Mouse (Mus musculus) CH12.LX (cell line): ENCODE data around the gene Tox2. TPM values are rescaled to one million over a fixed set of nuclear protein-coding genes. Genes with fewer than 3 reads are reported as not detected.

Experiments used
- DNase-seq: peaks from one replicate; pipeline ENCODE4 v3.0.0-alpha.2; 2013; ENCODE audit errors: extremely low read depth
- H3K27ac ChIP-seq: 2 replicates; pipeline ENCODE4 v1.5.1; 2012; ENCODE audit warnings: low read depth, mild to moderate bottlenecking, control low read depth, moderate library complexity; ENCODE audit not compliant: insufficient read depth
- H3K27me3 ChIP-seq: replicated peaks from 2 replicates; pipeline ENCODE3; 2012; ENCODE audit warnings: inconsistent platforms
- H3K36me3 ChIP-seq, 2 experiments: replicated peaks in 1 of 2; 2 replicates each; pipeline versions ENCODE3 to v1.6.1; 2012; ENCODE audit warnings: inconsistent platforms in 1 of 2, low read length in 1 of 2, mild to moderate bottlenecking in 1 of 2, mixed read lengths in 1 of 2, moderate library complexity in 1 of 2; ENCODE audit not compliant: control insufficient read depth in 1 of 2, insufficient read depth in 1 of 2
- H3K4me1 ChIP-seq, 2 experiments: 2 replicates each; pipeline ENCODE4 v1.6.1; 2012; ENCODE audit warnings: inconsistent platforms in 1 of 2, moderate library complexity in 1 of 2; ENCODE audit not compliant: insufficient read depth in 2 of 2, control insufficient read depth in 1 of 2
- H3K4me2 ChIP-seq: 2 replicates; pipeline ENCODE4 v1.6.1; 2012; ENCODE audit warnings: low read depth, mild to moderate bottlenecking, control low read depth; ENCODE audit not compliant: poor library complexity, insufficient read depth, severe bottlenecking
- H3K4me3 ChIP-seq, 3 experiments: fragments of 150-350 bp in 1 of 3; sonication (generic) in 1 of 3; replicated peaks in 1 of 3; 2 replicates each; pipeline versions ENCODE3 to v1.5.1; 2011 to 2012; ENCODE audit warnings: low read depth in 2 of 3, low read length in 2 of 3, mild to moderate bottlenecking in 2 of 3, moderate library complexity in 2 of 3, control low read depth in 1 of 3, improper control_type of control experiment in 1 of 3, inconsistent platforms in 1 of 3, mixed read lengths in 1 of 3; ENCODE audit not compliant: poor library complexity in 1 of 3
- H3K79me2 ChIP-seq: replicated peaks from 2 replicates; pipeline ENCODE4 v1.6.1; 2012; ENCODE audit warnings: mild to moderate bottlenecking, moderate library complexity; ENCODE audit not compliant: control insufficient read depth, poor library complexity, insufficient read depth, severe bottlenecking; ENCODE audit errors: extremely low read depth
- H3K9ac ChIP-seq: 2 replicates; pipeline ENCODE4 v1.6.1; 2012; ENCODE audit warnings: low read depth, mild to moderate bottlenecking, control low read depth, moderate library complexity; ENCODE audit not compliant: insufficient read depth
- H3K9me3 ChIP-seq: replicated peaks from 2 replicates; pipeline ENCODE3; 2012; ENCODE audit warnings: low read length, inconsistent platforms, mixed read lengths
- BHLHE40 ChIP-seq: IDR thresholded peaks from 2 replicates; pipeline ENCODE4 v1.6.1; 2011; ENCODE audit warnings: mild to moderate bottlenecking, low read depth, low read length, improper control_type of control experiment
- CTCF ChIP-seq, 2 experiments: IDR thresholded peaks in 1 of 2; conservative IDR thresholded peaks in 1 of 2; 2 replicates each; pipeline ENCODE4 v1.5.1; 2011 to 2012; ENCODE audit warnings: low read depth in 2 of 2, low read length in 2 of 2, improper control_type of control experiment in 1 of 2, inconsistent platforms in 1 of 2, mild to moderate bottlenecking in 1 of 2, moderate library complexity in 1 of 2
- ETS1 ChIP-seq: conservative IDR thresholded peaks from 2 replicates; pipeline ENCODE4 v1.6.1; 2012; ENCODE audit warnings: low read depth, mild to moderate bottlenecking, inconsistent platforms, low read length, improper control_type of control experiment, moderate library complexity
- HCFC1 ChIP-seq: IDR thresholded peaks from 2 replicates; pipeline ENCODE4 v1.6.1; 2012; ENCODE audit warnings: low read depth, mild to moderate bottlenecking, inconsistent platforms, low read length, improper control_type of control experiment
- IRF4 ChIP-seq: IDR thresholded peaks from 2 replicates; pipeline ENCODE4 v1.6.1; 2014; ENCODE audit warnings: low read depth, mild to moderate bottlenecking, inconsistent platforms, low read length, improper control_type of control experiment
- JUND ChIP-seq: conservative IDR thresholded peaks from 2 replicates; pipeline ENCODE4 v1.6.1; 2011; ENCODE audit warnings: low read depth, low read length, improper control_type of control experiment
- KAT2A ChIP-seq: IDR thresholded peaks from 2 replicates; pipeline ENCODE4 v1.6.1; 2012; ENCODE audit warnings: low read length, improper control_type of control experiment, inconsistent platforms; ENCODE audit not compliant: insufficient replicate concordance
- MAX ChIP-seq: IDR thresholded peaks from 2 replicates; pipeline ENCODE4 v1.6.1; 2011; ENCODE audit warnings: low read length, improper control_type of control experiment
- MEF2A ChIP-seq: IDR thresholded peaks from 2 replicates; pipeline ENCODE4 v1.6.1; 2014; ENCODE audit warnings: low read depth, mild to moderate bottlenecking, inconsistent platforms, low read length, improper control_type of control experiment, borderline replicate concordance
- MXI1 ChIP-seq: IDR thresholded peaks from 2 replicates; pipeline ENCODE4 v1.6.1; 2011; ENCODE audit warnings: mild to moderate bottlenecking, low read depth, low read length, improper control_type of control experiment
- MYC ChIP-seq: IDR thresholded peaks from 2 replicates; pipeline ENCODE4 v1.6.1; 2011; ENCODE audit warnings: low read depth, mild to moderate bottlenecking, improper control_type of control experiment, low read length
- NELFE ChIP-seq: IDR thresholded peaks from 2 replicates; pipeline ENCODE4 v1.6.1; 2011; ENCODE audit warnings: low read depth, low read length, improper control_type of control experiment
- NRF1 ChIP-seq: IDR thresholded peaks from 2 replicates; pipeline ENCODE4 v1.6.1; 2014; ENCODE audit warnings: low read depth, mild to moderate bottlenecking, inconsistent platforms, low read length, improper control_type of control experiment, moderate library complexity
- PAX5 ChIP-seq: IDR thresholded peaks from 2 replicates; pipeline ENCODE4 v1.6.1; 2012; ENCODE audit warnings: low read length, inconsistent platforms, mixed read lengths
- POLR2A ChIP-seq: IDR thresholded peaks from 2 replicates; pipeline ENCODE4 v1.6.1; 2011; ENCODE audit warnings: low read depth, mild to moderate bottlenecking, improper control_type of control experiment, low read length
- POLR2AphosphoS2 ChIP-seq: IDR thresholded peaks from 2 replicates; pipeline ENCODE4 v1.6.1; 2011; ENCODE audit warnings: low read depth, low read length, improper control_type of control experiment
- RCOR1 ChIP-seq: conservative IDR thresholded peaks from 2 replicates; pipeline ENCODE4 v1.6.1; 2012; ENCODE audit warnings: low read depth, mild to moderate bottlenecking, inconsistent platforms, low read length, improper control_type of control experiment
- SIN3A ChIP-seq: IDR thresholded peaks from 2 replicates; pipeline ENCODE4 v1.6.1; 2012; ENCODE audit warnings: low read length, improper control_type of control experiment, inconsistent platforms
- TCF12 ChIP-seq: IDR thresholded peaks from 2 replicates; pipeline ENCODE4 v1.6.1; 2014; ENCODE audit warnings: low read depth, mild to moderate bottlenecking, inconsistent platforms, low read length, improper control_type of control experiment
- UBTF ChIP-seq: IDR thresholded peaks from 2 replicates; pipeline ENCODE4 v1.6.1; 2012; ENCODE audit warnings: low read depth, mild to moderate bottlenecking, inconsistent platforms, low read length, improper control_type of control experiment, moderate library complexity
- USF1 ChIP-seq: IDR thresholded peaks from 2 replicates; pipeline ENCODE4 v1.6.1; 2014; ENCODE audit warnings: low read depth, mild to moderate bottlenecking, inconsistent platforms, low read length, improper control_type of control experiment
- ZC3H11A ChIP-seq: IDR thresholded peaks from 2 replicates; pipeline ENCODE4 v1.6.1; 2012; ENCODE audit warnings: low read depth, mild to moderate bottlenecking, inconsistent platforms, low read length, improper control_type of control experiment
- ZMIZ1 ChIP-seq: IDR thresholded peaks from 2 replicates; pipeline ENCODE4 v1.6.1; 2012; ENCODE audit warnings: low read depth, mild to moderate bottlenecking, inconsistent platforms, low read length, improper control_type of control experiment
- dilution Hi-C: fragments of 300-500 bp; cut with MboI; formaldehyde crosslinking; loops from 2 replicates; pipeline ENCODE4 v1.14.3; 2020; ENCODE audit warnings: low sequenced_read_pairs; ENCODE audit not compliant: extremely low pct_unique_long_range_greater_than_20kb, extremely low pct_ligation_motif_present
- in situ Hi-C: fragments of 300-500 bp; cut with MboI; formaldehyde crosslinking; loops from 3 replicates; pipeline ENCODE4 v1.14.3; 2019; ENCODE audit warnings: low sequenced_read_pairs, low pct_ligation_motif_present, low pct_unique_long_range_greater_than_20kb, mixed read lengths
- polyA plus RNA-seq: library from polyadenylated mRNA; unstranded; fragments of >175 nt; gene quantifications from 2 replicates; pipeline ENCODE4 v1.2.1, GENCODE M21; 2012; ENCODE audit warnings: low read depth; ENCODE audit not compliant: insufficient read length
- total RNA-seq, 2 experiments: library from RNA; depleted of rRNA; stranded (reverse); fragments of 300-350 nt in 1 of 2; fragments of >200 nt in 1 of 2; gene quantifications; 2 replicates each; pipeline ENCODE4 v1.2.3; 2012 to 2014

Tox2 gene
- total and polyA plus RNA-seq, 3 experiments, result not detected

GRCm38 (mm10) chr2:163347517-163348184, 144.7 kb downstream of the Tox2 start:
- dilution Hi-C loops, result no loop called here
- in situ Hi-C loops, result no loop called here

GRCm38 (mm10) chr2:163348677-163349076, 145.8 kb downstream of the Tox2 start:
- in situ Hi-C loops (no loop called here), dilution Hi-C loops (no loop called here)
- Histone ChIP-seq H3K79me2 (no peaks in the 10 kb centered on the region), H3K4me1 (no peaks in the 10 kb centered on the region), H3K9me3 (peaks cover 6% of the 10 kb centered on the region), H3K4me2 (no peak overlapping the region), H3K27ac (no peak overlapping the region), H3K27me3 (peaks cover 89% of the 10 kb centered on the region), H3K9ac (no peak overlapping the region), H3K36me3 (no peaks in the 10 kb centered on the region), H3K4me3 (no peak overlapping the region)
- TF ChIP-seq ETS1 (no peak), MEF2A (no peak), PAX5 (no peak), POLR2AphosphoS2 (no peak), NELFE (no peak)
- no peak for DNase-seq

More at GRCm38 (mm10) chr2:163347517-163348184, 144.7 kb downstream of the Tox2 start:
- Histone ChIP-seq H3K27me3 (peaks cover 86% of the 10 kb centered on the region), H3K4me3 (no peak overlapping the region), H3K9ac (no peak overlapping the region), H3K79me2 (no peaks in the 10 kb centered on the region), H3K9me3 (peaks cover 11% of the 10 kb centered on the region), H3K4me1 (no peaks in the 10 kb centered on the region), H3K36me3 (no peaks in the 10 kb centered on the region), H3K4me2 (no peak overlapping the region), H3K27ac (no peak overlapping the region)
- TF ChIP-seq RCOR1, result no peak
- TF ChIP-seq SIN3A, result no peak
- TF ChIP-seq UBTF, result no peak
- TF ChIP-seq MYC, result no peak
- no peak for TF ChIP-seq ZMIZ1
- no peak for TF ChIP-seq BHLHE40
- no peak for TF ChIP-seq MAX
- no peak for TF ChIP-seq MXI1
- no peak for TF ChIP-seq KAT2A
- no peak for TF ChIP-seq TCF12
- no peak for TF ChIP-seq IRF4
- TF ChIP-seq ZC3H11A, result no peak
- no peak for TF ChIP-seq NELFE
- TF ChIP-seq HCFC1, result no peak
- no peak for TF ChIP-seq NRF1
- TF ChIP-seq ETS1, result no peak
- TF ChIP-seq USF1, result no peak
- no peak for TF ChIP-seq POLR2A
- TF ChIP-seq CTCF (conservative IDR thresholded peaks at IDR 0.05 in 1 of 2, IDR thresholded peaks at IDR 0.05 in 1 of 2; ENCODE audit: low read depth in 2 of 2, low read length in 2 of 2), result no peak
- no peak for TF ChIP-seq JUND
- no peak for DNase-seq
